Mouse (Mus musculus) left cerebral cortex, adult 2 months (tissue): ENCODE data around the gene Caskin2. TPM values are rescaled to one million over a fixed set of nuclear protein-coding genes. Genes with fewer than 3 reads are reported as not detected.
"Not testable (repeated sequence)": the region's sequence is repeated elsewhere in the genome, so short reads cannot be mapped to it uniquely, and the experiment has no call there.

Experiments used
- DNase-seq, 2 experiments: peaks; one replicate each; pipeline ENCODE4 v3.0.0; 2021 to 2022; ENCODE audit warnings: low spot score in 2 of 2, mixed read lengths in 1 of 2; ENCODE audit errors: extremely low spot score in 1 of 2
- H3K27ac ChIP-seq: fragments of 200-600 bp; 2 replicates; pipeline ENCODE4 v1.8.1; 2022
- H3K4me3 ChIP-seq: fragments of 200-600 bp; 2 replicates; pipeline ENCODE4 v1.8.1; 2022
- CTCF ChIP-seq: fragments of 200-600 bp; IDR thresholded peaks from 2 replicates; pipeline ENCODE4 v1.8.1; 2022; ENCODE audit warnings: antibody characterized with exemption, mild to moderate bottlenecking, moderate library complexity
- intact Hi-C: fragments of 180-260 bp; cut with DNase I; formaldehyde crosslinking; loops from one replicate; pipeline ENCODE4 v1.15.1; 2025
- microRNA-seq, 2 experiments: library from miRNA; unstranded; fragments of <30 nt; microRNA quantifications; one replicate each; pipeline ENCODE4 v1.2.0; 2021
- total RNA-seq, 2 experiments: library from RNA; stranded (reverse); gene quantifications; 2 replicates each; pipeline ENCODE4 v1.2.3; 2021

Gene Caskin2
- total RNA-seq, 2 experiments from 2014 or later, result 18.1 to 18.8 TPM

DNA sequence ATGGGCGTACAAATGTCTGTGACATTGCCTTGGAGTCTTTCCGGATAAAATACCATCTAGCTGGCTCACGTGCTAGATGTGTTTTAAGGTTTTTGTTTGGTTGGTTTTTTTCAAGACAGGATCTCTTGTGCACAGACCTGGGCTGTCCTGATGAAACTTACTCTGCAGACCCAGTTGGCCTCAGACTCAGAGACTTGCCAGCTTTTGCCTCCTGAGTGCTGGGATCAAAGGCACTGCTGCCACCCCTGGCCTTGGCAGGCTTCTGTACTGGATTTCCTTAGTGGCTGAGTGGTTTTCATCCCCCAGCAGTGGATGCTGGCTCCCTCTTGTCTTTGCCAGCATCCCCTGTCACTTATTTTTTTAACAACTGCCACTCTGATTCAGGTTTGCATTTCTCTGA lies 44.5 kb downstream of the Caskin2 start:
- Histone ChIP-seq H3K4me3 (no peak overlapping the region), H3K27ac (no peak overlapping the region)
- intact Hi-C loops, result loop anchor here (1.0 kb wide), 1 partner anchor 44 kb away; the partner anchor contains the start of gene Caskin2
- no peak for TF ChIP-seq CTCF
- no peak for DNase-seq

DNA sequence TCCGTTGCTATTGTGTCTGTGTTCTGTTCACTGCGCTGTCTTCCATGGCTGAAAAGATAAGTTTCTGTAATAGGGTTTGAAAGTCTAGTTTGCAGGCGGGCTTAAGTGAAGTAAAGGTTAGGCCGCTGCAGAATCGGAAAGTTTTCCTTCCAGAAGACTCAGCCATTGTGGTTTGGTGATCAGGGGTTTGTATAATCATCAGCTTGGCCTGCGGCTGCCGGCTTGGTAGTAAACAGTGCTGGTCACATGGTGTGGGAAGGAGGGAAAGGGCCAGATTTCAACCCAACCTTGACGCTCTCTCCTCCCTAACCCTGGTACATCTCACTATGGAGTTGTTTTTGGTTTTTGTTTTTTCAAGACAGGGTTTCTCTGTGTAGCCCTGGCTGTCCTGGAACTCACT lies 46.5 kb downstream of the Caskin2 start:
- intact Hi-C loops, result no loop called here
- TF ChIP-seq CTCF, result no peak
- H3K4me3 ChIP-seq, result no peak overlapping the region
- DNase-seq, result no peak
- H3K27ac ChIP-seq, result peak overlapping the region; percentile 98; the same call in 1 of the 2 replicates

DNA sequence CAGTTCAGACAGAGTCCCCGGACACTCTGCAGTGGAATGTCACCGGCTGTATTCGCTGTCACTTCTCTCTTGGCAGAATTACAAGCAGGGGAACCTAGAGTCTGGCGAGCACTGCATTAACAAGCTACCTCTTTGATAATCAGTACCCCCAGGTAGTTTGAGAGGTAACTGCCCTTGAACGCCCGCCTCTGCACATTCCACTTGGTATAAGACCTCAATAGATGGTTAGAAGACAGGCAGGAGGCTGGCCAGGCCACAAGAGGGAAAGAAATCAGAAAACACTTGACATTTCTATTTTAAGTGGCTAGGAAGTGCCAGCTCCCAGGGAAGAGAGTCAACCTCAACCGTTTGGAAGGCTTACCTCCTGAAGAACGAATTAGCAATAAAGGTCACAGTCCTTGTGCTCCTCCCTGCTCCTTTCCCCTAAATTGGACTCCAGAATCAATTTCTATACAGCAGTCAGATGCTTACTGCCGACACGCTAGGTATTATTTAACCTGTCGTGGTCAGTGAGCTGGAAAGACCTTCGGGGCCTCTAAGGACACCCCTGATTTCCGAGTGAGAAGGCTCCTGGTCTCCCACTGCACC lies 47.0 kb downstream of the Caskin2 start:
- DNase-seq, result no peak
- intact Hi-C loops, result no loop called here
- Histone ChIP-seq H3K27ac (peak overlapping the region; percentile 98), H3K4me3 (peak overlapping the region; percentile 99)
- no peak; the same call in 1 of the 2 replicates for TF ChIP-seq CTCF

DNA sequence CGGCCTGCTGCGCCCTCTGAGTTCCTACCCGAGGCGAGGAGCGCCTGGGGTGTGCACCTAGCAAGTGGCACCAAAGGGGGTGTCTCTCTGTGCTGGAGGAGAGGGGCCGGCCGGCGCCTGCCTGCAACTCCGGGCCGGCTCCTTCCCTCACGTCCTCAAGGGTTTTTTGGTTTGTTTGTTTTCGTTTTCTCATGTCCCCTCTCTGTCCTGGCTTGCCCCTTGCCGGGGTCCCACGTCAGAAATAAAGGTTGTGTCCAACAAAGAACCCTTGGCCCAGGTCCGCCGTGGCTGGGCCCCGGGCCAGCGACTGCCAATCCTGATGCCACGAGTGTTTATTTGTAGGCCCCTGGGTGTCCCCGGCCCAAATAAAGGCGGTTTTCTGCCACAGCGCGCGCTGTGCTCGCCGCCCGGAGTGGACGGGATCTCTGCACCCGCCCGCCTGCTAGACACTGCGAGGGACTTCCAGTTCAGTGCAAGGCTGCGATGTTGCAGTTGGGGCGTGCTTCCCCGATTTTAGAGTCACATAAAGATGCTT lies 47.8 kb downstream of the Caskin2 start:
- TF ChIP-seq CTCF, result no peak; the same call in 1 of the 2 replicates
- Histone ChIP-seq H3K27ac (peak overlapping the region; percentile 98), H3K4me3 (peak overlapping the region; percentile 99)
- peak; percentile 44 to 48 for DNase-seq
- intact Hi-C loops, result no loop called here

DNA sequence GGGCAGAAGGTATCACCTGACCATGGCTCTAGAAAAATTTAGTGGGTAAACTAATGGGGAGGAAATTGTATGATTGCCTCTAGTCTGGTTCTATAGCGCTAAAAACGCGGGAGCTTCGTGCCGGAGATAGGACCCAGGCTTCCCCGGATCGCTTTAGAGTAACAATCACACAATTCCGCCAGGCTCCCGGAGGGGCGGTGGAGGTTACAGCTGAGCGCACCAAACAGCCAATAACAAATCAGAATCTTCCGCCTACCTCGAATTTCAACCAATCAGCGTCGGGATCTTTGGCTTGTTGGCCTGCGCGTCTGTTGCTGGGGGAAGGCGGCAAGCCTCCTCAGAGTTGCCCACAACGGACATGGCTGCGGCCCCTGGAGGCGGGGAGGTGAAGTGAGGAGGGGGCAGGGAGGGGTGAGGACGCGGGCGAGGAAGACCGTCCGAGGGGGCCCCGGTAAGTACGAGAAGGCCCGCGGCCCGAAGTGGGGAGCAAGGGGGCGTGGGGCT lies 48.3 kb downstream of the Caskin2 start, which contains the start of gene Tmem94:
Gene Tmem94, plus strand, starts transcription at position 331 of the 504 bp plus-strand sequence.
- peak; percentile 97 to 99 for DNase-seq
- H3K27ac ChIP-seq, result peak within 1 kb of the TSS; percentile 98
- TF ChIP-seq CTCF, result no peak
- intact Hi-C loops, result no loop called here
- H3K4me3 ChIP-seq, result peak within 1 kb of the TSS; percentile 99

DNA sequence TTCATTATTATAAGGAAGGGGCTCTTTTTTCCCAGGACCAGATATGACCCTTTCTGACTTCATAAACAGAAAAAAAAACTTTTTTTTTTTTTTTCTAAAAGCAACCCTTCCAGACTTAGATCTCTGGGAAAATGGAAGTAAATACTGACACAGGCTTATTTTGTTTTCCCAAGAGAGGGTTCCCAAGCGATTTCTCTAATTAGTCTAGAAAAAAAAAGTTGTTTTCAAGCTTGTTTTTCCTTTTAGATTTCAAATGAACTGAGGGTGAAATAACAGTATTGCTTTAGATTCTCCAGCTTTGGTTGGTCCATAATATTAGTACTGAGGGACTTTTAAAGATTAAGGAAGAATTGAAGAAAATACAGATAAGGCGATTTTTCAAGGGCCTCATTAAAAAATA lies 48.7 kb downstream of the Caskin2 start:
- no peak for DNase-seq
- intact Hi-C loops, result no loop called here
- TF ChIP-seq CTCF, result no peak
- Histone ChIP-seq H3K27ac (peak overlapping the region; percentile 80), H3K4me3 (peak overlapping the region; percentile 99)

DNA sequence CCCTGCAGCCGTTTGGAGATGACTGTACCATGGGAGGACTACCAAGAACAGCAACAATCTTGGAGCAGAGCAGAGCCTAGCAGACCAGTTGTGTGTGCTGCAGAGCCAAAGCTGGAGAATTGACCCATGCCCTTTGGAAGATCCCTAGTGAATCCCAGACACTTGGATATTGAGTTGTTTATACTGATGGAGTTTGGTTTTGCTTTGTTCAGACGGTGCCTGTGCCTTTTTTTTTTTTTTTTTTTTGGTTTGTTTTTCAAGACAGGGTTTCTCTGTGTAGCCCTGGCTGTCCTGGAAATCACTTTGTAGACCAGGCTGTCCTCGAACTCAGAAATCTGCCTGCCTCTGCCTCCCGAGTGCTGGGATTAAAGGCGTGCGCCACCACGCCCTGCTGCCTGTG lies 51.3 kb downstream of the Caskin2 start:
- H3K27ac ChIP-seq, H3K4me3 ChIP-seq, DNase-seq, intact Hi-C loops: not testable (repeated sequence)

DNA sequence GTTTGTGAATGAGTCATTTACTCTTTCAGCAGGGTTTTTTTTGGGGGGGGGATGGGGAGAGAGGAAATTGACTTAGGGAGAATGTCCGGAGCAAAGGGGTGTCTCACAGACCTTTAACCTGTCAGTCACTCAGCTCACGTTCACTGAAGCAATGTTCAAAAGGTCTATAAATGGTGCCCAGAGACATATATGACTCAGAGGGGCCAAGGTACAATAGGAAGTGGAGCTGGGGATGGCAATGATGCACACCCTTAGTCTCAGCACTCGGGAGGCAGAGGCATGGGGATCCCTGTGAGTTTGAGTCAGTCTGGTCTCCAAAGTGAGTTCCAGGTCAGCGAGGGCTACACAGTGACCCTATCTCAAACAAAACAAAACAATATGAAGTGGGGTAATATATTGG lies 60.0 kb downstream of the Caskin2 start:
- DNase-seq, result no peak
- no peak overlapping the region for H3K27ac ChIP-seq
- H3K4me3 ChIP-seq, result no peak overlapping the region
- intact Hi-C loops, result no loop called here
- no peak for TF ChIP-seq CTCF

DNA sequence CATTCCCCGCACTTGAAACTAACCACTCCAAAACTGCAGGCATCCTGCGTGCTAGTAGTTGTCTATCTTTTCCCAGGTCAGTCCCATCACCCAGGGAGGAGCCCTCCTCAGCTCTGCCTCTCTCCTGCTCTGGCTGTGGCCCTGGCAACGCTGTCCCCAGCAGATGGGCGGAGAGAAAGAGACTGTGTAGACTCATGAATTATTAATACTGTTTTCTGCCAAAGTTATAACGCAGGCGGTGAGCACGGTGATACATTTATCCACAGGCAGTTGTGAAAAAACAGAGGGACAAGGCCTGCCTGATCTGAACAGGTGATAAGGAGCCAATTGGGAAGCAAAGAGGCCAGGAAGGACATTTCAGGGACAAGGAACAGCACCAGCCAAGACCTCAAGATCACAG lies 60.8 kb downstream of the Caskin2 start:
- intact Hi-C loops, result no loop called here
- no peak for TF ChIP-seq CTCF
- no peak for DNase-seq
- Histone ChIP-seq H3K4me3 (no peak overlapping the region), H3K27ac (no peak overlapping the region)

DNA sequence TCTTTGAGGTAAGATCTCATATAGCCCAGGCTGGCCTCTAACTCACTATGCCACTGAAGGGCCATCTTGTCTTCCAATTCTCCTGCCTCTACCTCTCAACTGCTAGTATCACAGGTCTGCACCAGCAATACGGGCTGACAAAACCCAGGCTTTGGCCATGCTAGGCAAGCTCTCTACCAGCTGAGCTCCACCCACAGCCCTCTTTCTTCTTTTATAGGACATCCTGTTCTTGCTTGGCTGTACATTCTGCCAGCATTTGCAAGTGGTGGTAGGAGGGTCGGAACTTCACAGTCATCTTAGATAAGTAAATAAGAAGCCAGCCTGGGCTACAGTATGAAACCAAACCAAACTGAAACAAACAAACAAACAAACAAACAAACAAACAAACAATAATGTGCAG lies 61.7 kb downstream of the Caskin2 start:
- no peak overlapping the region for H3K4me3 ChIP-seq
- DNase-seq, result no peak
- intact Hi-C loops, result no loop called here
- no peak overlapping the region for H3K27ac ChIP-seq
- no peak for TF ChIP-seq CTCF

DNA sequence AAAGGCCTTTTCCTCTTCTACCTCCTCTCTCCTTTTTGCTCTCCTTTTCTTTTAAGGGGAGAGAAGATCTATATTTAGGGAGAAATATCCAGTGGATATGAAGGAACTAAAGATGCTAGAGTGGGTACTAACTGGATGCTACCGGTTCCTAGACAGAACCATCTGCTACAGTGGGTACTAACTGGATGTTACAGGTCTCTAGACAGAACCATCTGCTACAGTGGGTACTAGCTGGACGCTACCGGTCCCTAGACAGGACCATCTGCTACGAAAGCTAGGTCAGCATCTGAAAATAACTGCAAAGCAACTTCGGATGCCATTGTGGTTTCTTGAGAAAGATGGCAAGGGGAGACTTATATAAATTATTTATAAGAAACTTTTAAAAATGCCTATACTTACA lies 63.6 kb downstream of the Caskin2 start:
- H3K4me3 ChIP-seq, result no peak overlapping the region
- no peak for TF ChIP-seq CTCF
- no peak overlapping the region for H3K27ac ChIP-seq
- intact Hi-C loops, result no loop called here
- no peak for DNase-seq

Small RNAs within 50 kb of the gene (microRNA-seq; reads per million reads assigned to microRNA genes)
- 1.7 reads per million in 2 experiments for gene Mir5621

Other genes with a start within 250 kb of the Caskin2 start
- gene Nup85, start 249.2 kb downstream of the Caskin2 start, total RNA-seq, result 10 to 100 TPM; 48.3 to 52.7 TPM
- 10 to 100 TPM; 51.5 to 51.7 TPM for gene Mrps7, start 209.7 kb downstream of the Caskin2 start, total RNA-seq
- gene Gga3, start 209.6 kb downstream of the Caskin2 start, total RNA-seq, result 10 to 100 TPM; 83.9 to 95.1 TPM
- gene Mif4gd, start 200.7 kb downstream of the Caskin2 start, total RNA-seq, result 10 to 100 TPM; 15.6 to 16.0 TPM
- gene Slc25a19, start 185.3 kb downstream of the Caskin2 start, total RNA-seq, result 10 to 100 TPM; 57.2 to 59.5 TPM
- 100 to 1,000 TPM; 186 to 196 TPM for gene Grb2, start 105.0 kb downstream of the Caskin2 start, total RNA-seq
- gene Tmem94, start 48.2 kb downstream of the Caskin2 start, total RNA-seq, result 10 to 100 TPM; 62.3 to 62.7 TPM
- 10 to 100 TPM; 12.4 to 14.2 TPM for gene Tsen54, start 1.1 kb upstream of the Caskin2 start, total RNA-seq
- gene Llgl2, start 10.4 kb upstream of the Caskin2 start, total RNA-seq, result 1 to 10 TPM; 2.3 to 3.6 TPM
- gene Myo15b, start 44.8 kb upstream of the Caskin2 start, total RNA-seq, result under 1 TPM; 0.36 to 0.79 TPM
- under 1 TPM in 1 of 2 experiments, not detected in 1; 0.52 TPM for gene Smim5, start 86.3 kb upstream of the Caskin2 start, total RNA-seq
- not detected for gene Smim6, start 98.4 kb upstream of the Caskin2 start, total RNA-seq
- 10 to 100 TPM; 46.7 to 50.1 TPM for gene Sap30bp, start 119.6 kb upstream of the Caskin2 start, total RNA-seq
- 10 to 100 TPM; 27.1 to 29.4 TPM for gene Recql5, start 119.8 kb upstream of the Caskin2 start, total RNA-seq
- gene Itgb4, start 161.1 kb upstream of the Caskin2 start, total RNA-seq, result 1 to 10 TPM; 5.1 to 5.7 TPM
- 10 to 100 TPM; 13.3 to 13.9 TPM for gene Galk1, start 199.1 kb upstream of the Caskin2 start, total RNA-seq
- 100 to 1,000 TPM; 247 to 254 TPM for gene H3f3b, start 214.3 kb upstream of the Caskin2 start, total RNA-seq
- 10 to 100 TPM; 22.7 to 24.6 TPM for gene Unk, start 216.7 kb upstream of the Caskin2 start, total RNA-seq